Mouse (Mus musculus) urinary bladder, postnatal 36 days (tissue): ENCODE data around the gene Astl.
"Not testable (repeated sequence)": the region's sequence is repeated elsewhere in the genome, so short reads cannot be mapped to it uniquely, and the experiment has no call there.

Source experiments
- DNase-seq, 2 experiments: peaks; one replicate each; pipeline ENCODE4 v3.0.0; 2022; ENCODE audit warnings: low spot score in 2 of 2, mixed read lengths in 1 of 2

Astl gene

GRCm38 (mm10) chr2:127338416-127338815, at the start of gene Astl:
Gene Astl (plus strand): TSS chr2:127338639.
- DNase-seq, result no peak

GRCm38 (mm10) chr2:127292250-127292649, 46.2 kb upstream of the Astl start:
- DNase-seq, result no peak

DNA sequence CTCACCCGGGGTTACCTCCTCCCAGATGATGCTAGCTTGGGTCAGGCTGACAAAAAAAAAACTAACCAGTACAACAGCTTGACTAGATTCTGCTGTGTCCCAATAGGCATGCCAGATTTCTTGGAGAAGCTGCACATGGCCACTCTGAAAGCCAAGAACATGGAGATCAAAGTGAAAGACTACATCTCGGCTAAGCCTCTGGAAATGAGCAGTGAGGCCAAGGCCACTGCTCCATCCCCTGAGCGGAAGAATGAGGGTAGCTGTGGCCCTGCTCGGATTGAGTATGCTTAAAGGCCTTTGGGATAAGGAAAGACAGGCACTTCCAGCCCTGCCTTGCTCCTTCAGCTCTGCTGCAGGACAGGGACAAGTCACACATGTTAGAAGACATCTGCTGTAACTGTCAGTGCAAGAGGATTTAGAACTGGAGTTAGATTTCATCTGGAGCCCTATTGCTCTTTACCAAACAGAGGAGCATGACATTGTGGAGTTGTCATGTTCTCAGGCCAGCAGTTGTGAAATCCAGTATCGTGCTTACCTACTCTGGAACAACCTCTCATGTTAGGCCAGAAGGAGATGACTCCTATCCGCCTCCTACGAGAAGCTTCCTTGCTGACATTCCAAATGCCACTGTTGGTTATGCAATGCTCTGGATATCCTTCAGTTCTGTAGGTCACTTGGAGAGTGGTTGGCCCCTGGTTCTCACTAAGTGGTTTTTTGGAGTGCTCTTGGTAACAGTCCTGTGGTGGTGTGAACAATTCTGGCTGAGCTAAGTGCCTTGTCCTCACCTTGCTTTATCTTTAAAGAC, 41.2 kb upstream of the Astl start:
- peak in 1 of 2 experiments; percentile 6 for DNase-seq

- DNase-seq, result no peak
These were observed 40.4 kb upstream of the Astl start for GRCm38 (mm10) chr2:127298056-127298455.

GRCm38 (mm10) chr2:127300701-127301100, 37.7 kb upstream of the Astl start:
- DNase-seq, result no peak

DNA sequence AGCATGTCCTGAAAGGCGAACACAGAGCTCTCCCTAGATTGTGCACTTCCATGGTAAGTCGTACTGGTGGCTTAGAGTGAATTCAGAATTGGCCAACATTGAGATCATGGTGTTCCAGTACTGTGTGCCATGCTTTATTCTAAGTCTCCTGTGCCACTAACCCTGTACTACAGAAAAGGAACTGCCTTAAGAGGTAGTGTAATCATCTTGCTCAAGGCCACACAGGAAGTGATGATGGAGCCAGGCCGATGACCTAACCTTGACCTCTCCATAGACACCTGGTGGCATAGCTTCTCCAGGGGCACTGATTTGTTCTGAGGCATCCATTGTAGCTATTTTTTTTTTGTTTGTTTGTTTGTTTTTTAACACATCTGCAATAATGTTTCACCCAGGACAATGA, 36.6 kb upstream of the Astl start:
- no peak for DNase-seq

- not testable (repeated sequence) for DNase-seq
These were observed 34.2 kb upstream of the Astl start for GRCm38 (mm10) chr2:127304192-127304591.

DNA sequence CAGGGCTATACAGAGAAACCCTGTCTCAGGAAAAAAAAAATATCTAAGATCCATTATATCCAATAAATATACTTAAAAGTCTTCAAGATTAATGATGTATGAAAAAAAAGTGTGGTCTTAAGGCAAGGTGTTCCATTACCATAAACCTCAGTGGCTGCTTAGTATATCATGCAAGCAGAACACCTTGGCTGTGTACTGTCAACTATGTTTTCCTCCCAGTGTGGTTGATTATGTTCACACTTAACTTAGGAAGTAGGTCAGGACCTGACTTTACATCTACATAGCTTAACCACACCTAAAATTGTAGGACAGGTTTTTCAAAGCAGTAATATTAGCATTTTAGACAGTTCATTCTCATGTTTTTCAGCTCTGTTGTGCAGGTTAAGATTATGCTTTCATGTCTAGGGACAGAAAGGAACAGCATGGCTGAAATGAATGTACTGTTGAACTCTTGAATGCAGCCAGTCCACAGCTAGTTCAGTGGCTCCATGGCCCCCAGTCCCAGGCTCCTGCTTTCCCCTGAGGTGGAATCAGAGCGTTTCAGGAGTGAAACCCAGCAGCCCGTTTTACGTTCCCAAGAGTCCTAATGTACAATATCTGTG, 33.7 kb upstream of the Astl start:
- DNase-seq, result no peak

- no peak for DNase-seq
These were observed 32.3 kb upstream of the Astl start for GRCm38 (mm10) chr2:127306123-127306522.

GRCm38 (mm10) chr2:127307179-127307578, 31.3 kb upstream of the Astl start:
- DNase-seq, result no peak

DNA sequence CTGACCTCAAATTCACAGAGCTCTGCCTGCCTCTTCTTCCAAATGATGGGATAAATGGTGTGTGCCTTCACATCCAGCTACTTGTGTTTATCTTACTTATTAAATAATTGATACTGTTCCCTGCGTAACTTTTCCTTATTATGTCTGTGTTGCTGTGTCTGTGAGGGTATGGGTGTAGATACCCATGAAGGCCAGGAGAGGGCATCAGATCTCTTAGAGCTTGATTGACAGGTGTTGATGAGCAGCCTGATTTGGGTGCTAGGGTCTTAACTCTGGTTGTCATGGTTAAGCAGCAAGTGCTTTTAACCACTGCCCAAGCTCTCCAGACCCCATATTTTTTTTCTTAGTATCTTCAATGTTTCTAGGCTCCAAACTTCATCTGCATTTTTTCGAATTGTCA, 29.8 kb upstream of the Astl start:
- no peak for DNase-seq

DNA sequence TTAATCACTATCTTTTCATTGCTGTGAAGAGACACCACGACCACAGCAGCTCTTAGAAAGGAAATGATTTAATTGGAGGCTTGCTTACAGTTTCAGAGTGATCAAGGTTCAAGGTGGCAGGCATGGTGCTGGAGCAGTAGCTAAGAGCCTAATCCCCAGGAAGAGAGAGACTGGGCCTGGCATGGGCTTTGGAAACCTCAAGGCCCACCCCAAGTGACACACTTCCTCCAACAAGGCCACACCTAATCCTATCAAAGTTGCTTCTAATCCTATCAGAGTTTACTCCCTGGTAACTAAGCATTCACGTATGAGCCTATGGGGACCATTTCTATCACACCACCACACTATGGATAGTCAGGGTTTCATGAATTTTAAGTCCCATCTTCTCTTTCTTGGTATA, 28.2 kb upstream of the Astl start:
- no peak for DNase-seq

GRCm38 (mm10) chr2:127310685-127311084, 27.8 kb upstream of the Astl start:
- DNase-seq, result no peak

DNA sequence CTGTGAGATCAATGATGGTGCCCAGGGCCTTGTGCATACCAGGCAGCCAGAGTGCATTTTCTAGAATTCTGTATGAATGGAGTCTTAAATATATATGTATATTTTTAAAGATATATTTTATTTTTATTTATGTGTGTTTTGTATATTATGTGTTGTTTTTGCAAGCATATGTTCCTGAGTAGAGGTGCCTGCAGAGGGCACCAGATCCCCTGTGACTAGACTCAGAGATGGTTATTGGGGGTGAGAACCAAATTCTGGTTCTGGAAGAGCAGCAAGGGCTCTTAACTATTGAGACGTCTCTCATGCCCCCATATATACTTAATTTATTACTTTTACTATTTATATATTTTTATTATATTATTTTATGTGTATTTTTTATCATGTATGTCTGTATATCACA, 27.2 kb upstream of the Astl start:
- DNase-seq, result no peak

- no peak for DNase-seq
These were observed 25.6 kb upstream of the Astl start for GRCm38 (mm10) chr2:127312801-127313200.

- no peak for DNase-seq
These were observed 24.6 kb upstream of the Astl start for GRCm38 (mm10) chr2:127313878-127314277.

DNA sequence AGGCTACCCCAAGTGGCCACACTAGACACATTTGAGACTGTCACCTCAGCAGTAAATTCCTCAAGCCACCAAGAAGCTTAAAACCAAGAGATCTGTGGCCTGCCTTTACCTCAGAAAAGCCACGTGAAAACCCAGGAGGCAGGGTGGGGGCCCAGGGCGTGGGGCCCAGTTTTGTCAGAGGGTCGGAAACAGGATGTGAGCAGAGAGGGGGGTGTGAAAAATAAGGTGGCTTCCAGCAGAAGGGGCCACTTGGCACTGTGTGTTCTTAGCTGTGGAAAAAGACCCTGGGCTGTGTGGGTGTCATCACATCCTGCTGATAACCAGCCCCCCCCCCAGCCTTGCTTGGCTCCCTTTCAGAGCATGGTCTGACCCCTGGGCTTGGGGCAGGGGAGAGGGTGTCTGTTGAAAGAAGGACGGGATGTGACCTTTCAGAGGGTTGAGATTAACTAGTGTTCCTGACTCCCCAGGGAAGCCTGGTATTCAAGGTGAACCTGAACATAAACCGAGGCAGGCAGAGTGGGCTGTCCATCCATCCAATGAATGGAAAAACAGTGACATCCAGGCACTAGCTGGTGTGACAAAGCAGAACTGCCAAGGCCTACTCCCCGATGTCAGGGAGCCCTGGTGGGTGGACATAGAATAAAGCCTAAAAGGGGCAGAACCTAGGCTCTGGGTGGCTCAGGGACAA, 23.8 kb upstream of the Astl start:
- DNase-seq, result no peak

GRCm38 (mm10) chr2:127315155-127315470, 23.3 kb upstream of the Astl start:
- no peak for DNase-seq

DNA sequence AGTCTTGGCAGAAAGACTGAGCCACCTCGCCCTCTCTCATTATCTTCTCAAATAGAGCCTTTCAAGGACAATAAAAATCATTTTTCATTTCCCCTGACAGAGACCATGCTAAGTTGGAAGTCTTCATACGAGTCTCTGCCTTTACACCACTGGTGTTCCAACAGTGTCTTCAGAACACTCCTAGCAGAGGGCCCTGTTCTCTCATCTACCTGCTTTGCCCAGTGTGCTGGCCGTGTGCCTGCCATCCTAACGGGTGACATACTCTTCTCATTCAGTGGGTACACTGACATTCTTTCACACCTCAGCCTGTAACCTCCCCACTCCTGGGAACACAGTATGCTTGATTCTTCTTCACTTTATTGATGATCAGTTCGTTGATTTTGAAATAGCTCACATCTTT, 22.0 kb upstream of the Astl start:
- DNase-seq, result no peak

DNA sequence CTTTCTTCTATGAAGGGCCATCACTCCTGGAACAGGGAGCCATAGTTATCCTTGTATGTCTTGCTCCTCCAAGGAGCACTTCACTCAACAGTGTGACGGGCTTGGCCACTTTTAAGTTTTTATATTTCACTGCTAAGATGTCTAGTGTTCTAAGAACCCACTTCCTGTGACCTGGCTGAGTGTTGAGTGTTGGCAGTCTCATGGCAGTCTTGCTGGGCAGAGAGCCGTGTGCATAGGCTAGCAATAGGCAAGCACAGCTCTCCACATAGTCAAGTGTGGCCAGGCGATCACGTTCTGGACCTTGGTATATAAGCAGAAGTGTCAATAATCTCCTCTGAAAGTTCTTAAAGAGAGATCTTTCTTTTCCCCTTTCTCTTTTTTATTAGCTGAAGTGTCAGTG, 20.3 kb upstream of the Astl start:
- no peak for DNase-seq

DNA sequence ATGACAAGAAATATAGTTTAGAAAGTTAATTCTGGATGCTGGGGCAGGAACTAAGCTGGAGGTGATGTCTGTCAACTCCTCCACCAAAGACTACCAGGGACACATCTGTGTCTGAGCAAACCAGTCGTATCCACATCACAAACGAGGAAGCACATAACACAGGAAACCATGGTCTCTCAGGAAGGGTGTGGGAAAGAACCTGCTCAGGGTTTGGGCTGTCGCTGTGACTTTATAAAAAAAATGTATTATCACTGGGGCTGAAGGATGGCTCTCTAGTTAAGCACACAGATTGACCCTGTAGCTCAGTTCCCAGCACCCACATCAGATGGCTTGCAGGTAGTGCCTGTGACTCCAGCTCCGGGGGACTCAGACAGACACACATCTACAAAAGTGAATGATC, 19.4 kb upstream of the Astl start:
- no peak for DNase-seq

GRCm38 (mm10) chr2:127322671-127323285, 15.7 kb upstream of the Astl start:
- no peak for DNase-seq

DNA sequence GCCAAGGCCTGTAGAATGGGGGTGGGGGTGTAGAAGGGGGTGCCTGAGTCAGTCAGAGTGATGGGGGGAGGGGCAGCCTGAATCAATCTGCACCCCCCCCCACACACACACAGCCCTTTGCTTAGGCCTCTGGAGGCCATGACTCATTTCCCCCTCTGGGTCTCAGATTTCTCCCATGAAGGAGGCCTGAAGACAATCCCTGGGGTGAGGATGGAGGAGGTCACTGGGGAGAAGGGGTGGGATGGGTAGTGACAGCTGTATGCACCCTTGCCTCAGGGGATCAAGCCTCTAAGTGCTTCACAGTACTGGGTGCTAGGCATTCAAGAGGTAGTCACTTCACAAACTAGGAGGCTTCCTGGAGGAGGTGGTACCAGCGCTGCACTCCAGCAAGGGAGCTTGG, 14.8 kb upstream of the Astl start:
- DNase-seq, result no peak
